Mouse (Mus musculus): ENCODE results near the gene Plk3. TPM values are rescaled to one million over a fixed set of nuclear protein-coding genes. Genes with fewer than 3 reads are reported as not detected.

Plk3 gene
- polyA plus RNA-seq, 1 experiment from 2014 or later: 3.4 TPM

GRCm38 (mm10) chr4:117139217-117139612 is 5.5 kb upstream of the Plk3 start:
- peak; percentile 75 for DNase-seq (ENCODE audit: low spot score)

DNA sequence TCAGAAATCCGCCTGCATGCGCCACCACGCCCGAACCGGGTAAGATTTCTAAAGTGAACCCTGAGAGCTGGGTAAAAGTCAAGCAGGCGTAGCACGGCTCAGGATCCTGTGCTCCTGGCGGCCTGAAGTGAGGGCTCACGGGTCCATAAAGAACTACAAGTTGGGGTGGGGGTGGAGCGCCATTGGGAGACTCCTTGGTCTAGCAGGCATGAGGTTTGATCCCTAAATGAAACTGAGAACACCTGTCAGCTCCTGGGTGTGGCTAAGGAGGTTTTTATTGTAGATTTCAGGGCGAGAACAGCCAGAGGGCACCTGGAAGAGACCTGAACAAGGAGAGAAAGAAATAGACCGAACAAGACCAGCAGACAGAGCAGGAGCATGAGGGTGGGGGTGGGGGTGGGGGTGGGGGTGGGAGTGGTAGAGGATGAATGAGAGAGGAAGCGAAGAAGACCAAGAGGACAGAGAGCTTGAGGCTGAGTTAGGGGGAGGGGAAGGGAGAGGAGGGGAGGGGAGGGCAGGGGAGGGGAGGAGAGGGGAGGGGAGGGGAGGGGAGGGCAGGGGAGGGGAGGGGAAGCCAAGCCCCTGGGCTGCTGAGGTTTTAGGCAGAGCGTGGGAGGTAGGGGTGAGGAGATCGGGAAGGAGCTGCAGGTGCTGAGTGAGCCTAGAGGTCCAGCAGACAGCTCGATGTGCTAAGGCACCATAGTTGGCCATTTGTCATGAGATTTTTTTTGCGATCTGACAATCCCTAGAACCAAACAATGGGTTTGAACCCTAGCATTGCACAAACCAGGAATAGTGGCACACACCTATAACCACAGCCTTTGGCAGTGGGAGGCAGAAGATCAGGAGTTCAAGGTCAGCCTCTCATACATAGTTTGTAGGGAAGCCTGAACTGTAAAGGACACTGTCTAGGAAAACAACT is 4.8 kb upstream of the Plk3 start:
- DNase-seq (ENCODE audit: low spot score): peak; percentile 20

DNA sequence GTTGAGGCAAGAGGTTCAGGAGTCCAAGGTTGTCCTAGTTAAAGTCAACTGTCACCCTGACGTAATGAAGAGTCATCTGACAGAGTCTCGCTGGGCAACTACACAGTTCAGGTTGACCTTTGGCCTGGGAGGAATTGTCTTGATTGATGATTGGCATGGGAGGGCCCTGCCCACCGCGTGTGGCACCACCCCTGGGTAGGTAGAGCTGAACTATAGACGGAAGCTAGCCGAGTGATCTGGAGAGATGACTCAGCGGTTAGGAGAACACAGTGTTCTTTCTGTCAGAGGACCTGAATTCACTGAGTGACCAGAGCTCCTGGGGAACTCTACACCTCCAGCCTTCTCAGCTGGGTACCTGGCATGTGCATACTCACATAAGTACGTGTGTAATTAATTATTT is 2.3 kb upstream of the Plk3 start:
- no peak for DNase-seq (ENCODE audit: low spot score)

GRCm38 (mm10) chr4:117134601-117134995 is 835 bp upstream of the Plk3 start:
- no peak for DNase-seq (ENCODE audit: low spot score)

DNA sequence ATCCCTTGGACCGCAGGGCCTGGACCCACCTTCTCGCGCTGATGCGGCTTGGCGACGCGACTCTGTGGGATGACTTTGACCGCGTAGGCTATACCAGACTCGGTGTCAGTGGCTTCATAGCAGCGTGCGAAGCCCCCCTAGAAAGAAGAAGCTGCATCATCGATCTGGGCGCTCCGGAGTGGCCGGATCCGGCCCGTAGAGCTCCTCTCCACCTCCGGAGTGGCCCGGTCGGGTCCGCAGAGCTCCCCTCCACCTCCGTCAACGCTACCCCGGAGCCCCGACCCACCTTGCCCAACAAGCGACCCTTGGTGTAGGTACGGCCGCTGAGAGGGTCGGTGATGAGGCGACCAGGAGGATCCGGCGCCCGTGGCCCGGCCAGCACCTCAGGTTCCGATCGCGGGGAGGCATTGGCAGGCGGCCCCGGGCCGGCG is 382 bp downstream of the Plk3 start:
- no peak for DNase-seq (ENCODE audit: low spot score)

DNA sequence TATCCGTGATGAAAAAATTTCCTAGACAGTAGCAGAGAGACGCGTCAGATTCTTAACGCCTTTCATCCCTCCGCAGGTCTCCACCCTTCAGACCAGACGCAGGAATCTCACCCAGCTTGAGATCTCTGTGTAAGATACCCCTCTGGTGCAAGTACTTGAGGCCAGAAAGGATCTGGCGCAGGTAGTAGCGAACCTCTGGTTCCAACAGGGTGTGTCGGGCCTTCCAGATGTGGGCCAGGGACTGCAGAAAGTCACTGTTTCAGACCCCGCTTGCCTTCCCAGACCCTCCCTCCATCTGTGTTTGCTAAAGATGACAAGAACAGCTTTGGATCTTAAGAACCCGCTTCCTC is 994 bp downstream of the Plk3 start:
- DNase-seq (ENCODE audit: low spot score): no peak

GRCm38 (mm10) chr4:117131890-117132793 is 1.6 kb downstream of the Plk3 start:
- no peak for DNase-seq (ENCODE audit: low spot score)

- no peak for DNase-seq (ENCODE audit: low spot score)
These were observed 2.6 kb downstream of the Plk3 start for GRCm38 (mm10) chr4:117131198-117131597.

DNA sequence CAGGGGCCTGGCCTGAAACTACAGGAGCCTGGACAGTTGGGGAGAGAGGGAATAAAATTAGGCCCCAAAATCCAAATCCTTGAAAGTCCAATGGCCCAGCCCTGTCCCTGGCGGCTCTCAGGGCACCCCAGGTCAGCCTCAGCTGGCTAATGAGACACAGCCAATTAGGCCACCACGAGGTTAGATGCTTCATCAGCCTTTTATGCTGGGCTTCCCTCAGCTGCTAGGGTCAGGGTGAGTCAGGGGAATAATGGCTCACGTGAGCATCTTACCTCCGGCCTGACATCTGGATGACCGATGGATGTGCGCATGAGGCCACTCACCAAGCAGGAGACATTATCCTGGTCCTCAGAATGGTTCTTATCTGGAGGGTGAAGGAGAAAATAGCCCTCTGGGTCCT is 3.0 kb downstream of the Plk3 start:
- DNase-seq (ENCODE audit: low spot score): no peak

- no peak for DNase-seq (ENCODE audit: low spot score)
These were observed 5.6 kb downstream of the Plk3 start for GRCm38 (mm10) chr4:117127991-117128686.

DNA sequence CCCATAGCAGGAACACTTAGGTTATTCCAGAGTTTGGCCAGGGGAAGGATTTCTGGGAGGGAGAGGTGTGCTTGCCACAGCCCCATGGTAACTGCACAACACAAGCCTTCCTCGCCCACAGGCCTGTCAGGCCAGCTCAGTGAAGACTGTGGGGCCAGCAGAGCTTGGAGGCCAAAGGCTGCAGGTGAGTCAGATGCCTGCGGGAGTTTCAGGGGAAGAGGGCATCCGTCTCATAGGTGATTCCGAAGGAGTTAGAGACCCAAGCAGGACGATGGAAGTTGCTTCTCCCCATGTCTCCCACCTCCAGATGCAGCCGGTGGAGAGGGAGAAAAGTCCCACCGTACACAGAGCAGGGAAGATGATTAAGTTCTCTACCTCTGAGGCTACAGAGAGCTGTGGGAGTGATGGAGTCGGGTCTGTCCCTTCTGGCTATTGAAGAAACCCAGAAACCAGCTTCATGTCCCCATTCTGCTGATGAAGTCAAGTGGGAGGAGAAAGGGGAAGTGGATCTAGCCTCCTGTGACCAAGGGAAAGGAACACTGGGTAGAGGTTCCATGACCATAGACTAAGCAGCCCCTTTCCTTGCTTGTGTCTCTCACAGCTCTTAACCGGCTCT is 7.0 kb downstream of the Plk3 start, which contains the start of gene Tctex1d4:
Tctex1d4 (plus strand) TSS at position 120 of the 616 bp plus-strand sequence.
- DNase-seq (ENCODE audit: low spot score): no peak

DNA sequence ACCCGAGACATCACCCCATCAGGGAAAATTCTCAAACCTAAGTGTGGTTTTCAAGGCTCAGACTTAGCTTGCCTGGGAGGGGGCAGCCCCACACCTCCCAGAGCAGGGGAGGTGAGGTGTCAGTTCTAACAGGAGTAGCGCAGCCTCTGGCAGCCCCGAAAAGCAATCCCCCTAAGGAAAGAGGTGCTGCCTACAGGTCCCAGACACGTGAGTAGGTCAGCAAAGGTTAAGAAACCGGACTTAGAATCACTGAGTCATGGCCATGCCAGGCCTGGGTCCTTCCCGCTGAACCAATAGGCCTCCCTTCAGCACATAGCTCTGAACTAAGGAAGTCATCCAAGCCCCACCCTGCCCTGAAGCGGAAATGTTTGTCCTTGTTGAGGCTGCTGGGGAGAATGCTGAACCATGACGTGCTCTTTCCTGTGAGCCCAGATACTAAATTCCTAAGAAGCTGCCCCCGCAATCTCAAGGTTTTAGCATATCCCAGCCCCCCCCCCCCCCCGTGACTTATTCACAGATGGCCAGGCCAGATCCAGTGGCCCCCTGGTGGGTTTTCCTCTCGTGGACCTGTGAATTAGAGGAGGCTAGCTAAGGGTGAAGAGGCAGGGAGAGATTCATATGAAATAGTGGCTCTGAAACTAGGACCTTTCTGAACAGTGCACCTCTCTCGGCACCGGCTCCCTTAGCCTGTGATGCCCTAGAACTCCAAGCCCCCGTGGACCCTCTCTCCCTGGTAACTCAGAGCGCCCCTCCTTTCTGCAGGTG is 7.7 kb downstream of the Plk3 start:
- peak; percentile 73 for DNase-seq (ENCODE audit: low spot score)

GRCm38 (mm10) chr4:117125348-117125909 is 8.3 kb downstream of the Plk3 start, which contains the start of gene Btbd19:
Gene Btbd19 (minus strand): TSS chr4:117125725.
- DNase-seq (ENCODE audit: low spot score): no peak

DNA sequence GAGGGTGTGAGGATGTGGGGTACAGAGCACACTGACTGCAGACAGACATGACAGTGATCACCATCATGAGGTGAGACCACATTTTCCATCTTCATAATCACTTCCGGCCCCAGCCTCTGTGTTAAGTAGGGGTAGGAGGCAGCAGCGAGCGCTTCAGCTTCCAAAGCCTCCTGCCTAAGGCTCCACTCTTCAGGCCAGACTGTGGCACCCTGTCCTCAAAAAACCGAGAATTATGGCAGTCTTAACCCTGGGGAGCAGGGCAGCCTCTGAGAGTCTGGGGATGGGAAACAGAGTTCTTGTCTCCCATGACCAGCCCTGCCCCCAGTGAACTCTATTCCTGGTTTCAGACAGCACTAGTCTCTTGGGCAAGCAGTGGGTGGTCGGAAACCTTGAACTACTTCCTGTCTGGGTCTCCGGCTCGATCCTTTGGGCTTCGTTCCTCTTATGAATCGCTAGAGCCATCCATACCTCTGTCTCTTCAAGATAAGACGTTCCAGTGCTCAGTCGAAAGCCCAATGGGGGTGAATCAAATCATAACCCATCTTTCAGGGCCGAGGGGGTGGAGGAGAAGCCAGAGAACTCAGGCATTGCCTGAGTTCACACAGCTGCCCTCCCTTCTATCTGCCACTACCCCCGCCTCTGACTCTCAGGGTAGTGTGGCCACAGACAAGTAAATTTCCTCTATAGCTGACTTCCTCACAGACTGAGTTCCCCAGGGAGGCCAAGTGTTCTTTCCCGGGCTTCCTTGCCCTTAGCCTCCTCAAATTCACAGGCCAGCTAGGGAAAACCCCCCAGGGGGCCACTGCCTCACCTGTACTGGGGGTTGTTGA is 9.0 kb downstream of the Plk3 start:
- peak; percentile 84 for DNase-seq (ENCODE audit: low spot score)

DNA sequence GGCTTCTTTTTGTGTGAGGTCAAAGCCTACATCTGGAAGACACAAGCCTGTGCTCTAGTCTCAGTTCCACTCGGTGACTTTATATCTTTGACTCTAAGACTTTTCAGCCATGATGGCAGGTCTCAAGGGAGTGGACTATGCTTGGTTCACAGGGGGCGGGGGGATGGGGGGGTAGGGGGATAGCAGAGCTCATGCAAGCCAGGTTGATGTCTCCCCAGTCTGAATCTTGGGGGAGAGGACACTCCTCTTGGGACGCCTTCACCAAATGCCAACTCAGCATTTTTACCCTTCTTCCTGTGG is 9.6 kb downstream of the Plk3 start:
- DNase-seq (ENCODE audit: low spot score): no peak

- no peak for DNase-seq (ENCODE audit: low spot score)
These were observed 10.1 kb downstream of the Plk3 start for GRCm38 (mm10) chr4:117123546-117124217.

DNA sequence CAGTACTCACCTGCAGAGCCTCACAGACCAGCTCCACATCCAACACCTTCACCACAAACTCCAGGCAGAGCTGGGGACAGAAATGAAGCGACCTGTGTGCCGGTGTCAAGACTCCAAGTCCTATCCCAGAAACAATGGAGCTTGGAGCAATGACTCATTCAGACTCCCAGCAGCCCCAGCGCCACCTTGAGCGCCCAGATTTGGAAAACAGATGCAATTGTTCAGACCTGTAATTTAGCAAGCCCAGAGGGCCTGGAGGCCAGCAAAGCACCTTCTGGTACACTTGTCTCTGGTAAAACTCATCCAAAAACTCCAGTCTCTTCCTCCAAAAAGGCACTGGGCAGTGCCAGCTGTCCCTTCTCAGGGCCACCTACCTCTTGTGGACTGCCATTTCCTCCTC is 11.6 kb downstream of the Plk3 start:
- no peak for DNase-seq (ENCODE audit: low spot score)

All from thymus, postnatal 0 days (tissue).